9 mouse cellular contexts compared by ENCODE assay signal in genomic region chr11:95586751-95587422, GRCm38 (mm10). TPM values are rescaled to one million over a fixed set of nuclear protein-coding genes. Genes with fewer than 3 reads are reported as not detected.
DNase-seq lines count a peak whose midpoint lies in the region; ATAC-seq and TF ChIP-seq lines count a peak whose summit lies in the region.
"Had no signal": no experiment of that assay in that cellular context is flagged by ENCODE, and none has a peak within 500 bp of the region (broad histone marks: within the 10 kb centered on the region; RNA-seq: fewer than 3 reads in every experiment).

No protein-coding gene starts in this region.

- no peak for TF ChIP-seq POLR2A in kidney, adult 2 months (IDR thresholded peaks at IDR 0.05; ENCODE audit: low read depth, low read length)

- no peak for DNase-seq in kidney, adult 2 months
- DNase-seq in kidney, postnatal 14 days: no peak
- DNase-seq in embryonic facial prominence, embryonic 11.5 days (ENCODE audit: low spot score): no peak
- no peak for DNase-seq in midbrain, postnatal 0 days (ENCODE audit: low spot score)
- no peak for DNase-seq in frontal cortex, postnatal 25 days (ENCODE audit: low spot score in 2 of 2)
- DNase-seq in urinary bladder, postnatal 14 days (ENCODE audit: low spot score): no peak
- DNase-seq in urinary bladder, postnatal 36 days (ENCODE audit: low spot score in 2 of 2): no peak

- H3K36me3 ChIP-seq in kidney, adult 2 months (ENCODE audit: control insufficient read depth, insufficient read depth, low read length): no peaks in the 10 kb centered on the region
- no peaks in the 10 kb centered on the region for H3K36me3 ChIP-seq in embryonic facial prominence, embryonic 11.5 days (replicated peaks; ENCODE audit: control insufficient read depth, insufficient read depth, low read depth, low read length)
- no peaks in the 10 kb centered on the region for H3K36me3 ChIP-seq in hindbrain, embryonic 16.5 days (ENCODE audit: control insufficient read depth, insufficient read depth, low read length)
- H3K36me3 ChIP-seq in midbrain, postnatal 0 days (ENCODE audit: insufficient read depth, low read length): no peaks in the 10 kb centered on the region

- peak overlapping the region; percentile 32 for H3K9ac ChIP-seq in embryonic facial prominence, embryonic 11.5 days (replicated peaks; ENCODE audit: low read length)
- H3K9ac ChIP-seq in hindbrain, embryonic 16.5 days (ENCODE audit: low read depth, low read length): peak overlapping the region; percentile 70
- H3K9ac ChIP-seq in midbrain, postnatal 0 days (replicated peaks; ENCODE audit: low read length, poor library complexity, severe bottlenecking): peak overlapping the region; percentile 51; the same call in 1 of the 2 replicates

- no peak overlapping the region for H3K27ac ChIP-seq in kidney, adult 2 months (ENCODE audit: insufficient read depth, low read depth, low read length)
- H3K27ac ChIP-seq in embryonic facial prominence, embryonic 11.5 days (replicated peaks; ENCODE audit: low read depth, low read length): no peak overlapping the region
- H3K27ac ChIP-seq in hindbrain, embryonic 16.5 days (ENCODE audit: low read depth, low read length): peak overlapping the region; percentile 57; the same call in 1 of the 2 replicates
- H3K27ac ChIP-seq in midbrain, postnatal 0 days (ENCODE audit: low read depth, low read length): no peak overlapping the region

- peaks cover 11% of the 10 kb centered on the region; the same call in 1 of the 2 replicates for H3K4me1 ChIP-seq in kidney, adult 2 months (ENCODE audit: control insufficient read depth, insufficient read depth, low read length)
- H3K4me1 ChIP-seq in embryonic facial prominence, embryonic 11.5 days (ENCODE audit: control insufficient read depth, insufficient read depth, low read length): peaks cover 18% of the 10 kb centered on the region
- peaks cover 26% of the 10 kb centered on the region for H3K4me1 ChIP-seq in hindbrain, embryonic 16.5 days (ENCODE audit: control insufficient read depth, insufficient read depth, low read depth, low read length)
- H3K4me1 ChIP-seq in midbrain, postnatal 0 days (ENCODE audit: insufficient read depth, low read length): peaks cover 5% of the 10 kb centered on the region; the same call in 1 of the 2 replicates

- ATAC-seq in embryonic facial prominence, embryonic 11.5 days (replicated peaks; ENCODE audit: insufficient number of reproducible peaks, low FRiP score, low TSS enrichment, low read depth): 0 out of 2 replicates have a peak, but pooled peaks have one; percentile 6
- ATAC-seq in hindbrain, embryonic 16.5 days: 0 out of 2 replicates have a peak, but pooled peaks have one; percentile 1
- 0 out of 2 replicates have a peak, but pooled peaks have one; percentile 38 for ATAC-seq in midbrain, postnatal 0 days (ENCODE audit: low FRiP score)

- peak overlapping the region; percentile 87 for H3K4me2 ChIP-seq in embryonic facial prominence, embryonic 11.5 days (ENCODE audit: low read depth, low read length)
- peak overlapping the region; percentile 93 for H3K4me2 ChIP-seq in hindbrain, embryonic 16.5 days (ENCODE audit: low read length)
- H3K4me2 ChIP-seq in midbrain, postnatal 0 days (ENCODE audit: low read depth, low read length, poor library complexity, severe bottlenecking): peak overlapping the region; percentile 89

- no peaks in the 10 kb centered on the region for H3K9me3 ChIP-seq in embryonic facial prominence, embryonic 11.5 days (replicated peaks; ENCODE audit: control insufficient read depth, low read length)
- H3K9me3 ChIP-seq in hindbrain, embryonic 16.5 days (ENCODE audit: control insufficient read depth, low read length): no peaks in the 10 kb centered on the region
- no peaks in the 10 kb centered on the region for H3K9me3 ChIP-seq in midbrain, postnatal 0 days (ENCODE audit: low read length)

- H3K4me3 ChIP-seq in kidney, adult 2 months (ENCODE audit: insufficient read depth, low read depth, low read length): peak overlapping the region; percentile 29; the same call in 1 of the 2 replicates
- H3K4me3 ChIP-seq in embryonic facial prominence, embryonic 11.5 days (ENCODE audit: low read depth, low read length): peak overlapping the region; percentile 41
- H3K4me3 ChIP-seq in hindbrain, embryonic 16.5 days (ENCODE audit: low read length): peak overlapping the region; percentile 51
- peak overlapping the region; percentile 42 for H3K4me3 ChIP-seq in midbrain, postnatal 0 days (ENCODE audit: low read depth, low read length)

- WGBS in kidney, adult 2 months: 2% methylated on average over 27 of the region's 27 CpGs
- 1% methylated on average over 27 of the region's 27 CpGs for WGBS in embryonic facial prominence, embryonic 11.5 days
- WGBS in hindbrain, embryonic 16.5 days: under 1% methylated on average over 27 of the region's 27 CpGs
- under 1% methylated on average over 27 of the region's 27 CpGs for WGBS in midbrain, postnatal 0 days

- H3K27me3 ChIP-seq in kidney, adult 2 months (replicated peaks; ENCODE audit: control insufficient read depth, insufficient read depth, low read length): no peaks in the 10 kb centered on the region
- peaks cover 31% of the 10 kb centered on the region for H3K27me3 ChIP-seq in embryonic facial prominence, embryonic 11.5 days (ENCODE audit: control insufficient read depth, insufficient read depth, low read length)
- H3K27me3 ChIP-seq in hindbrain, embryonic 16.5 days (replicated peaks; ENCODE audit: control insufficient read depth, insufficient read depth, low read length): peaks cover 21% of the 10 kb centered on the region
- H3K27me3 ChIP-seq in midbrain, postnatal 0 days (ENCODE audit: insufficient read depth, low read length): peaks cover 55% of the 10 kb centered on the region

- no peak for TF ChIP-seq CTCF in kidney, adult 2 months (conservative IDR thresholded peaks at IDR 0.05; ENCODE audit: insufficient read depth, insufficient read length, low read depth, low read length)
- TF ChIP-seq CTCF in midbrain, postnatal 0 days (IDR thresholded peaks at IDR 0.05): no peak

RNA-seq across cellular contexts. Expression of gene Ngfr, which starts 0.6 kb away (rescaled TPM):
- 5.7 and 6.6 TPM in 2 replicates for polyA plus RNA-seq in kidney, adult 2 months (2012; rRNA removed)
- 13.7 and 13.9 TPM in 2 replicates for polyA plus RNA-seq in embryonic facial prominence, embryonic 11.5 days (2014; fragmentation: Nextera tagmentation; extraction: Ambion mirVana)
- polyA plus RNA-seq in hindbrain, embryonic 16.5 days (2015; fragmentation: Nextera tagmentation; extraction: Ambion mirVana): 41.7 and 59.8 TPM in 2 replicates
- total RNA-seq in midbrain, postnatal 0 days (2014; rRNA removed): 11.1 and 16.9 TPM in 2 replicates
- polyA plus RNA-seq in midbrain, postnatal 0 days (2015; fragmentation: Nextera tagmentation; extraction: Ambion mirVana): 5.1 and 5.2 TPM in 2 replicates
- total RNA-seq: MEL had no signal
